Mouse (Mus musculus): ENCODE measurements around the gene Pabpn1l. TPM values are rescaled to one million over a fixed set of nuclear protein-coding genes. Genes with fewer than 3 reads are reported as not detected.

Pabpn1l gene
- 3.2 and 5.0 TPM in 2 replicates for polyA plus RNA-seq (2012; rRNA removed)

DNA sequence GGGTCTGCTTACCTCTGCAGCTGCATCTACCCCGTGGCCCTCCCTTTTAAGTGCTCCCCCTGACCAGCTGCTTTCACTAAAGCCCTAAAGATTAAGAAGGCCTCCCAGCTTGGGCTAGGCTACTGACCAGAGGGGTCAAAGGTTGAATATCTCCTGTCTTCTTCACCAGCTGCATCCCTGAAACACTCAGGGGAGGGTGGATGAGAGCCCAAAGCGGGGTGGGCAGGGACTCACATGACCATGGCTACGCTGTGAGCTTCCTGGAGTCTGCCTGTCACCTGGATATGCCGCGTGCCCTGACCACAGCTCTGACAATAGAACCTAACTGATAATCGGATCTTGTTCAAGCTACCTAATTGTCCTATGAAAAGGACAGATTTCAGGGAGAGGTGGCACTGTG lies at the start of gene Pabpn1l:
TSS of gene Pabpn1l (minus strand) at position 13 of the 400 bp plus-strand sequence.

DNA sequence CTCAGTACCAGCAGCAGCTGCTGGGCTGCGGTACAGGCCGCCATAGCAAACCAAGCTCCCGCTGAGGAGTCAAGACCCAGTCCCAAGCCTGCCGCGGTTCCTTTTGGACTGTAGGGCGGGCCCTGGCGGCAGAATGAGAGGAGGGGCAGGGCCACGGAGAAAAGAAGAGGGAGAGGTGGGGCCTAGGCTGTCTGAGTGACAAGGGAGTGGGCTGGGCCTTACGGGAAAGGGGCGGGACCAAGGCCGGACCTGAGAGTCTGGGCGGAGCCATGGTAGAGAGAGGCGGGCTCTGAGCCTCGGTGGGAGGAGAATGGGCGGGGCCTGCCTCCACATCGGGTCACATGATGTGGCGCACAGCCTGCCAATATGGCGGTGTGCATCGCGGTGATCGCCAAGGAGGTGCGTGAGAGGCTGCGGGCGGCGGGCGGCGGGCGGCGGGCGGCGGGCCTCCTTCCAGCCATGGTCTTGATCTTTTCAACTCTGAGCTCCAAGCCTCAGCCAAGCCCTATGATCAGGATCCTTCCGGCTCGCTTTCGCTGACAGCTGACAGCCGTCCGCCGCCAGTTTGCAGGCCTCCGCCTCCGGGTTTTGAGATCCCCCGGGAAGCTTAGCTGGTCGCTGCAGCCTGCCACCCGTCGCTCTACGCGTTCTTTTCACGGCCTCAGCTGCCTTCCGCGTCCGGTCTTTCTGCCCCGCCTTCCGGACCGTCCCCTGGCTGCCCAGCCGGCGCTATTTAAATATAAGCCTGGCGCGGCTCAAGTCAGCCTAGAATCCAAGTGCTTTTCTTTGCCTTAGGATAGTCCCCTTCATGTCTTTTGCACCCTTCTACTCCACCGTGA lies 11.0 kb downstream of the Pabpn1l start, which contains the start of the genes Galns and Trappc2l:
TSS of gene Galns (minus strand) at position 169 of the 839 bp plus-strand sequence.
TSS of gene Trappc2l (plus strand) at position 346 of the 839 bp plus-strand sequence.

DNA sequence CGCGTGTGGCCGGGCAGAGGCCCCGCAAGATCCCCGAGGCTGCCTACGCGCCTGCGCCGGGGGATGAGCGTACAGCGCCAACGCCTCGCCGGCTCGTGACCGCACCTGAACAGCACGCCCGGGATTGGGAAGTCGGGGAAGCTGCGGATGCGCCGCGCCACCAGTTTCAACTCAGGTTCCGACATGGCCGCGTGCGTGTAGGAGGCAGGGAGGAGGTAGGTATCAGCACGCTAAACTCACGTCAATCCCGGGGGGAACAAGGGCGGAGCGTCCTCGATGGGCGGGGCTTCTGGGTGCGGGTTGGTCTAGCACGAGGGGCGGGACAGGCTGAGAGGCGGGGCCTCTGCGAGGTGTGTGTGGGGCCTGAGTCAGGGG lies 45.9 kb downstream of the Pabpn1l start, which contains the start of gene Aprt:
TSS of gene Aprt (minus strand) at position 262 of the 375 bp plus-strand sequence.

Other genes starting within 250 kb of the Pabpn1l start
- 33.7 and 44.0 TPM in 2 replicates for gene Zc3h18, start 246.1 kb downstream of the Pabpn1l start, polyA plus RNA-seq (2012; rRNA removed)
- 1.2 and 1.3 TPM in 2 replicates for gene Il17c, start 200.7 kb downstream of the Pabpn1l start, polyA plus RNA-seq (2012; rRNA removed)
- gene Cyba, start 189.8 kb downstream of the Pabpn1l start, polyA plus RNA-seq (2012; rRNA removed) = 180 and 243 TPM in 2 replicates
- gene Mvd, start 179.3 kb downstream of the Pabpn1l start, polyA plus RNA-seq (2012; rRNA removed) = 43.0 and 48.2 TPM in 2 replicates
- 4.7 and 8.2 TPM in 2 replicates for gene Snai3, start 162.0 kb downstream of the Pabpn1l start, polyA plus RNA-seq (2012; rRNA removed)
- 129 and 146 TPM in 2 replicates for gene Rnf166, start 146.7 kb downstream of the Pabpn1l start, polyA plus RNA-seq (2012; rRNA removed)
- 68.6 and 81.8 TPM in 2 replicates for gene Ctu2, start 146.6 kb downstream of the Pabpn1l start, polyA plus RNA-seq (2012; rRNA removed)
- 187 and 204 TPM in 2 replicates for gene Piezo1, start 71.4 kb downstream of the Pabpn1l start, polyA plus RNA-seq (2012; rRNA removed)
- gene Cdt1, start 54.7 kb downstream of the Pabpn1l start, polyA plus RNA-seq (2012; rRNA removed) = 45.8 and 56.9 TPM in 2 replicates
- 194 and 225 TPM in 2 replicates for gene Aprt, start 45.8 kb downstream of the Pabpn1l start, polyA plus RNA-seq (2012; rRNA removed)
- gene Galns, start 11.3 kb downstream of the Pabpn1l start, polyA plus RNA-seq (2012; rRNA removed) = 15.6 and 16.8 TPM in 2 replicates
- 143 and 218 TPM in 2 replicates for gene Trappc2l, start 11.1 kb downstream of the Pabpn1l start, polyA plus RNA-seq (2012; rRNA removed)
- gene Cbfa2t3, start 76.4 kb upstream of the Pabpn1l start, polyA plus RNA-seq (2012; rRNA removed) = 15.7 and 17.2 TPM in 2 replicates
- 20.9 and 25.6 TPM in 2 replicates for gene Acsf3, start 152.7 kb upstream of the Pabpn1l start, polyA plus RNA-seq (2012; rRNA removed)
- 1.2 and 2.5 TPM in 2 replicates for gene Cdh15, start 225.2 kb upstream of the Pabpn1l start, polyA plus RNA-seq (2012; rRNA removed)

Data from ovary, adult 2 months (tissue).